8 mouse cellular contexts compared by ENCODE assay signal in the genomic region with DNA sequence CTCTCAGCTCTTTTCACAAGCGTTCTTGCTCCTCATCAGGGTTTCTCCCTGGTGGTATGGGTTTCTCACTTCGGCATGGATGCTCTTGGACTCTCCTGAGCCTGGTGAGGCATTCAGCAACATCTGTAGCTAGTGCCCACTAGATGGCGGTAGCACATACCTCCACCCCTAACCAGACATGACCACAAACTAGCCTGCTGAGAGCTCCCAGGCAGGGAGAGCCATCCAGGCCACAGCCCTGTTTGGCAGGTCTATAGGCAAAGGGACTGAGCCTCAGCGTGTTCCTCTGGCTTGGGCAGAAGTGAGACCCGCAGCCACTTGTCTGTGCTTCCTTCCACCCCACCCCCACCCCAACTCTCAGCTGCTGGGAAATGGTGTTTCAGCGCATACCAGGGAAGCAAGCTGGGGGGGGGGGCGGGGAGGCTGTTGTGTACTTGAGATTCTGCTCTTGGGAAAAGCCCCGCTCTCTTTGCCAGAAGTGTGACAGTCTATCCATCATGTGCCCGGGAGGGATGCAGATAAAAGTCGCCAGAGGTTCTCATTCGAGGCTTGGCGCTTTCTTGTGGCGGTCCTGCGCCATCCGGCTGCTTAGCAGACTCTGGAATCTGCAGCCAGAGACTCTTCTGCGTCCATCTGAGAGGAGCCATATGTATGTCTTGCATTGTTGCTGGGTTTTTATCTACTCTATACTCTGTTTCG.
A peak's percentile ranks its signal among the peaks of the same experiment; 100 is the strongest.
DNase-seq lines count a peak whose midpoint lies in the region; ATAC-seq and TF ChIP-seq lines count a peak whose summit lies in the region.

No protein-coding gene starts in this region.

- no peaks in the 10 kb centered on the region for H3K4me1 ChIP-seq in lung, embryonic 14.5 days (ENCODE audit: insufficient read depth)

- peaks cover 3% of the 10 kb centered on the region; the same call in 1 of the 2 replicates for H3K36me3 ChIP-seq in lung, embryonic 14.5 days (ENCODE audit: insufficient read depth)

- H3K27me3 ChIP-seq in lung, embryonic 14.5 days (ENCODE audit: insufficient read depth, low read length), result no peaks in the 10 kb centered on the region

- H3K9ac ChIP-seq in lung, embryonic 14.5 days, result no peak overlapping the region

- peak; percentile 88 for TF ChIP-seq CTCF in layer of hippocampus, adult 2 months (conservative IDR thresholded peaks at IDR 0.05)
- TF ChIP-seq CTCF in lung, embryonic 14.5 days (IDR thresholded peaks at IDR 0.05; ENCODE audit: low read depth), result peak; percentile 91

- DNase-seq in R1 (ENCODE audit: low read depth, low spot score), result peak; percentile 92
- DNase-seq in cerebellum, adult 9-11 months, result peak; percentile 70
- peak; percentile 29 to 56 for DNase-seq in frontal cortex, postnatal 10 days (ENCODE audit: low spot score in 2 of 2)
- DNase-seq in layer of hippocampus, adult 2 months (ENCODE audit: low spot score in 2 of 2), result peak; percentile 61 to 67
- DNase-seq in lung, embryonic 14.5 days, result peak; percentile 93
- peak; percentile 57 for DNase-seq in ovary, postnatal 36 days (ENCODE audit: low spot score)
- DNase-seq in thymus, postnatal 36 days, result peak; percentile 19 to 27

- peak; percentile 97 to 98 for ATAC-seq in hematopoietic stem cell, adult 5-6 weeks (replicated peaks in 1 of 2; ENCODE audit: insufficient read depth in 1 of 2, low FRiP score in 2 of 2, low TSS enrichment in 1 of 2, low read depth in 1 of 2, poor library complexity in 2 of 2, severe bottlenecking in 2 of 2)
- peak; percentile 98 for ATAC-seq in lung, embryonic 14.5 days (ENCODE audit: insufficient read depth)

- WGBS in lung, embryonic 14.5 days, result 14% methylated on average over 17 of the region's 17 CpGs

- H3K4me3 ChIP-seq in layer of hippocampus, adult 2 months, result no peak overlapping the region
- no peak overlapping the region for H3K4me3 ChIP-seq in lung, embryonic 14.5 days (ENCODE audit: low read depth, low read length)

- no peaks in the 10 kb centered on the region for H3K9me3 ChIP-seq in lung, embryonic 14.5 days (ENCODE audit: low read depth, low read length)

- peak overlapping the region; percentile 41 for H3K4me2 ChIP-seq in lung, embryonic 14.5 days

- no peak overlapping the region for H3K27ac ChIP-seq in layer of hippocampus, adult 2 months
- H3K27ac ChIP-seq in lung, embryonic 14.5 days (ENCODE audit: low read depth), result no peak overlapping the region; the same call in 1 of the 2 replicates

Comparison
In these comparisons a context has a peak if more than half of its experiments do, and no peak if none do; other contexts are left out.
1. DNase-seq: peak in every context shown above with its lines; median percentile 93 in lung, embryonic 14.5 days; 92 in R1; 70 in cerebellum, adult 9-11 months; 64 in layer of hippocampus, adult 2 months; 57 in ovary, postnatal 36 days; 42 in frontal cortex, postnatal 10 days; 23 in thymus, postnatal 36 days.